In genomic region chr7:83842486-83843259, GRCm38 (mm10) we compare ENCODE assay signal across 20 mouse cellular contexts. TPM values are rescaled to one million over a fixed set of nuclear protein-coding genes. Genes with fewer than 3 reads are reported as not detected.
A peak's percentile ranks its signal among the peaks of the same experiment; 100 is the strongest.
DNase-seq lines count a peak whose midpoint lies in the region; ATAC-seq and TF ChIP-seq lines count a peak whose summit lies in the region.
"Had no signal": no experiment of that assay in that cellular context is flagged by ENCODE, and none has a peak within 500 bp of the region (broad histone marks: within the 10 kb centered on the region; RNA-seq: fewer than 3 reads in every experiment).

No protein-coding gene starts in this region.

- H3K36me3 ChIP-seq in kidney, embryonic 16.5 days (ENCODE audit: insufficient read depth, low read length): no peaks in the 10 kb centered on the region
- no peaks in the 10 kb centered on the region for H3K36me3 ChIP-seq in kidney, embryonic 14.5 days (ENCODE audit: control insufficient read depth, insufficient read depth, low read length)
- no peaks in the 10 kb centered on the region for H3K36me3 ChIP-seq in heart, embryonic 14.5 days (ENCODE audit: control insufficient read depth, insufficient read depth, low read length)
- no peaks in the 10 kb centered on the region for H3K36me3 ChIP-seq in liver, postnatal 0 days (replicated peaks; ENCODE audit: insufficient read depth, low read length)
- H3K36me3 ChIP-seq: embryonic facial prominence, embryonic 13.5 days; hindbrain, embryonic 12.5 days; limb, embryonic 12.5 days; midbrain, embryonic 12.5 days had no signal

- peak; percentile 48; the same call in 1 of the 2 replicates for TF ChIP-seq EP300 in liver, postnatal 0 days (IDR thresholded peaks at IDR 0.05; ENCODE audit: low read depth)

- ATAC-seq in kidney, embryonic 16.5 days (ENCODE audit: low FRiP score, low TSS enrichment): no peak
- ATAC-seq in kidney, embryonic 14.5 days (ENCODE audit: low FRiP score, low TSS enrichment): no peak
- ATAC-seq in heart, embryonic 14.5 days (ENCODE audit: insufficient number of reproducible peaks, insufficient read depth, low FRiP score, low read depth): peak; percentile 39; the same call in 1 of the 2 replicates
- peak; percentile 69 for ATAC-seq in liver, postnatal 0 days
- ATAC-seq: forebrain, embryonic 13.5 days; Patski had no signal

- TF ChIP-seq CTCF in liver, postnatal 0 days (IDR thresholded peaks at IDR 0.05; ENCODE audit: low read depth): no peak

- no peak overlapping the region for H3K4me2 ChIP-seq in kidney, embryonic 16.5 days (replicated peaks; ENCODE audit: low read depth, low read length)
- H3K4me2 ChIP-seq in kidney, embryonic 14.5 days (replicated peaks; ENCODE audit: low read depth, low read length): no peak overlapping the region
- no peak overlapping the region for H3K4me2 ChIP-seq in heart, embryonic 14.5 days (ENCODE audit: low read length)
- H3K4me2 ChIP-seq in liver, postnatal 0 days (ENCODE audit: low read depth, low read length): no peak overlapping the region
- H3K4me2 ChIP-seq: embryonic facial prominence, embryonic 13.5 days; forebrain, embryonic 13.5 days; hindbrain, embryonic 12.5 days; limb, embryonic 12.5 days; midbrain, embryonic 12.5 days had no signal

- 57% methylated on average over 6 of the region's 6 CpGs for WGBS in kidney, embryonic 16.5 days
- 71% methylated on average over 6 of the region's 6 CpGs for whole genome bisulfite sequencing in kidney, embryonic 14.5 days
- WGBS in heart, embryonic 14.5 days: 51% methylated on average over 6 of the region's 6 CpGs
- WGBS in liver, postnatal 0 days (ENCODE audit: insufficient replicate concordance): 35% methylated on average over 6 of the region's 6 CpGs

- 0 out of 2 replicates have a peak, but pooled peaks cover 3% of the 10 kb centered on the region for H3K27me3 ChIP-seq in kidney, embryonic 16.5 days (ENCODE audit: insufficient read depth, low read length)
- H3K27me3 ChIP-seq in kidney, embryonic 14.5 days (ENCODE audit: control insufficient read depth, insufficient read depth, low read length): no peaks in the 10 kb centered on the region
- H3K27me3 ChIP-seq in heart, embryonic 14.5 days (ENCODE audit: control insufficient read depth, insufficient read depth, low read length): no peaks in the 10 kb centered on the region
- no peaks in the 10 kb centered on the region for H3K27me3 ChIP-seq in liver, postnatal 0 days (ENCODE audit: insufficient read depth, low read length)
- H3K27me3 ChIP-seq: CH12.LX; embryonic facial prominence, embryonic 13.5 days; forebrain, embryonic 13.5 days; hindbrain, embryonic 12.5 days; limb, embryonic 12.5 days; midbrain, embryonic 12.5 days; Patski had no signal

- peaks cover 10% of the 10 kb centered on the region for H3K4me1 ChIP-seq in kidney, embryonic 16.5 days (ENCODE audit: insufficient read depth, low read length)
- peaks cover 4% of the 10 kb centered on the region; the same call in 1 of the 2 replicates for H3K4me1 ChIP-seq in kidney, embryonic 14.5 days (ENCODE audit: control insufficient read depth, insufficient read depth, low read length)
- H3K4me1 ChIP-seq in heart, embryonic 14.5 days (ENCODE audit: control insufficient read depth in 2 of 2, insufficient read depth in 2 of 2, low read length in 2 of 2): peaks cover 9 to 14% of the 10 kb centered on the region in 2 experiments
- peaks cover 21% of the 10 kb centered on the region for H3K4me1 ChIP-seq in liver, postnatal 0 days (ENCODE audit: insufficient read depth)
- H3K4me1 ChIP-seq: forebrain, embryonic 13.5 days had no signal

- peak; percentile 26 for DNase-seq in lung, postnatal 10 days
- DNase-seq in lung, postnatal 14 days: no peak
- no peak for DNase-seq in liver, postnatal 0 days
- no peak for DNase-seq in retina, embryonic 14.5 days (ENCODE audit: low spot score)
- DNase-seq: adrenal gland, postnatal 10 days; cerebellum, postnatal 25 days; layer of hippocampus, postnatal 36 days had no signal

- no peak overlapping the region for H3K9ac ChIP-seq in kidney, embryonic 16.5 days (replicated peaks; ENCODE audit: low read length)
- H3K9ac ChIP-seq in kidney, embryonic 14.5 days (ENCODE audit: low read depth, low read length): no peak overlapping the region
- no peak overlapping the region for H3K9ac ChIP-seq in heart, embryonic 14.5 days (ENCODE audit: low read length)
- no peak overlapping the region for H3K9ac ChIP-seq in liver, postnatal 0 days (replicated peaks)
- H3K9ac ChIP-seq: embryonic facial prominence, embryonic 13.5 days; forebrain, embryonic 13.5 days; hindbrain, embryonic 12.5 days; limb, embryonic 12.5 days; midbrain, embryonic 12.5 days had no signal

- H3K9me3 ChIP-seq in kidney, embryonic 16.5 days (ENCODE audit: low read length): no peaks in the 10 kb centered on the region
- no peaks in the 10 kb centered on the region for H3K9me3 ChIP-seq in kidney, embryonic 14.5 days (ENCODE audit: control insufficient read depth, low read length)
- H3K9me3 ChIP-seq in heart, embryonic 14.5 days (ENCODE audit: control insufficient read depth, low read length): no peaks in the 10 kb centered on the region
- H3K9me3 ChIP-seq in liver, postnatal 0 days (ENCODE audit: low read length): no peaks in the 10 kb centered on the region
- H3K9me3 ChIP-seq: embryonic facial prominence, embryonic 13.5 days; forebrain, embryonic 13.5 days; hindbrain, embryonic 12.5 days; limb, embryonic 12.5 days; midbrain, embryonic 12.5 days had no signal

- peak overlapping the region; percentile 48; the same call in 1 of the 2 replicates for H3K27ac ChIP-seq in kidney, embryonic 16.5 days (ENCODE audit: low read length)
- no peak overlapping the region for H3K27ac ChIP-seq in kidney, embryonic 14.5 days (ENCODE audit: low read depth, low read length)
- H3K27ac ChIP-seq in heart, embryonic 14.5 days (replicated peaks in 1 of 2; ENCODE audit: control insufficient read depth in 1 of 2, insufficient read depth in 1 of 2, low read depth in 2 of 2, low read length in 2 of 2): peak overlapping the region in 1 of 2 experiments; percentile 24
- peak overlapping the region; percentile 57; the same call in 1 of the 2 replicates for H3K27ac ChIP-seq in liver, postnatal 0 days (ENCODE audit: low read depth)
- H3K27ac ChIP-seq: forebrain, embryonic 13.5 days; hindbrain, embryonic 12.5 days; limb, embryonic 12.5 days; midbrain, embryonic 12.5 days had no signal

- H3K4me3 ChIP-seq in kidney, embryonic 16.5 days (ENCODE audit: low read length): no peak overlapping the region
- no peak overlapping the region for H3K4me3 ChIP-seq in kidney, embryonic 14.5 days (ENCODE audit: low read length)
- no peak overlapping the region for H3K4me3 ChIP-seq in heart, embryonic 14.5 days (ENCODE audit: control insufficient read depth in 1 of 2, insufficient read depth in 1 of 2, low read depth in 1 of 2, low read length in 2 of 2)
- no peak overlapping the region for H3K4me3 ChIP-seq in liver, postnatal 0 days (ENCODE audit: low read depth, low read length)
- H3K4me3 ChIP-seq: embryonic facial prominence, embryonic 13.5 days; forebrain, embryonic 13.5 days; hindbrain, embryonic 12.5 days; limb, embryonic 12.5 days; midbrain, embryonic 12.5 days had no signal

RNA-seq across cellular contexts. Expression of gene Tlnrd1, which starts 41.4 kb away (rescaled TPM):
- 7.4 and 8.1 TPM in 2 replicates for polyA plus RNA-seq in kidney, embryonic 16.5 days (2015; fragmentation: Nextera tagmentation; extraction: Ambion mirVana)
- polyA plus RNA-seq in kidney, embryonic 14.5 days (2014; fragmentation: Nextera tagmentation; extraction: Ambion mirVana): 15.3 and 16.2 TPM in 2 replicates
- 14.5 and 14.6 TPM in 2 replicates for polyA plus RNA-seq in heart, embryonic 14.5 days (2014; fragmentation: Nextera tagmentation; extraction: Ambion mirVana)
- polyA plus RNA-seq in liver, postnatal 0 days (2015; fragmentation: Nextera tagmentation; extraction: Ambion mirVana): 6.0 and 7.7 TPM in 2 replicates

RNA-seq across cellular contexts. Expression of gene Mesd, which starts 41.6 kb away (rescaled TPM):
- polyA plus RNA-seq in kidney, embryonic 16.5 days (2015; fragmentation: Nextera tagmentation; extraction: Ambion mirVana): 112 and 113 TPM in 2 replicates
- 81.6 and 101 TPM in 2 replicates for polyA plus RNA-seq in kidney, embryonic 14.5 days (2014; fragmentation: Nextera tagmentation; extraction: Ambion mirVana)
- 63.5 and 71.5 TPM in 2 replicates for polyA plus RNA-seq in heart, embryonic 14.5 days (2014; fragmentation: Nextera tagmentation; extraction: Ambion mirVana)
- polyA plus RNA-seq in liver, postnatal 0 days (2015; fragmentation: Nextera tagmentation; extraction: Ambion mirVana): 35.8 and 39.6 TPM in 2 replicates

RNA-seq across cellular contexts. Expression of gene Cfap161, which starts 48.0 kb away (rescaled TPM):
- polyA plus RNA-seq in kidney, embryonic 16.5 days (2015; fragmentation: Nextera tagmentation; extraction: Ambion mirVana): 0.11 TPM in 1 of 2 replicates, not detected in the other
- not detected in 2 replicates for polyA plus RNA-seq in kidney, embryonic 14.5 days (2014; fragmentation: Nextera tagmentation; extraction: Ambion mirVana)
- polyA plus RNA-seq in heart, embryonic 14.5 days (2014; fragmentation: Nextera tagmentation; extraction: Ambion mirVana): 3.3 TPM in 2 replicates
- not detected in 2 replicates for polyA plus RNA-seq in liver, postnatal 0 days (2015; fragmentation: Nextera tagmentation; extraction: Ambion mirVana)
- polyA plus RNA-seq: midbrain, embryonic 12.5 days; neural tube, embryonic 11.5 days; Patski; small intestine, adult 2 months; urinary bladder, adult 2 months had no signal

Comparison
In these comparisons a context has a peak if more than half of its experiments do, and no peak if none do; other contexts are left out.
1. ATAC-seq: peak in heart, embryonic 14.5 days (single experiment) and liver, postnatal 0 days (single experiment); none in kidney, embryonic 16.5 days (single experiment) and kidney, embryonic 14.5 days (single experiment).